ENCODE assay signal across 20 mouse cellular contexts in genomic region chr17:30819134-30819533, GRCm38 (mm10).
DNase-seq lines count a peak whose midpoint lies in the region; ATAC-seq and TF ChIP-seq lines count a peak whose summit lies in the region.
"Had no signal": no experiment of that assay in that cellular context is flagged by ENCODE, and none has a peak within 500 bp of the region (broad histone marks: within the 10 kb centered on the region; RNA-seq: fewer than 3 reads in every experiment).

No protein-coding gene starts in this region.

- H3K9ac ChIP-seq in stomach, postnatal 0 days (ENCODE audit: low read length): no peak overlapping the region
- H3K9ac ChIP-seq: embryonic facial prominence, embryonic 15.5 days; forebrain, postnatal 0 days; limb, embryonic 12.5 days; liver, embryonic 13.5 days; midbrain, embryonic 13.5 days; neural tube, embryonic 12.5 days had no signal

- intact Hi-C loops in heart, postnatal 36 days (cut with DNase I): loop anchor here (5.0 kb wide), 3 partner anchors 168 to 312 kb away; no protein-coding TSS in a partner anchor

- no peak for DNase-seq in G1E (ENCODE audit: low spot score)
- DNase-seq in stomach, postnatal 0 days (ENCODE audit: low spot score): no peak
- DNase-seq in heart, postnatal 36 days: no peak
- DNase-seq: cerebellum, adult 2 months; cerebellum, postnatal 36 days; forebrain, postnatal 0 days; kidney, postnatal 4 days; liver, embryonic 13.5 days; right cerebral cortex, adult 18-20 months had no signal

- TF ChIP-seq CTCF in E14TG2a.4 (conservative IDR thresholded peaks at IDR 0.05; ENCODE audit: low read length) (peak; percentile 92), G1E (IDR thresholded peaks at IDR 0.05; ENCODE audit: low read depth, low read length) (peak; percentile 2; the same call in 1 of the 2 replicates)
- peak; percentile 11; the same call in 1 of the 2 replicates for TF ChIP-seq CTCF in stomach, postnatal 0 days (IDR thresholded peaks at IDR 0.05; ENCODE audit: low read depth)

- ATAC-seq in megakaryocyte, adult 5-6 weeks (ENCODE audit: poor library complexity, severe bottlenecking): no peak
- ATAC-seq in G1E (ENCODE audit: extremely low read depth, insufficient number of reproducible peaks, low FRiP score, poor library complexity, severe bottlenecking): no peak
- ATAC-seq in stomach, postnatal 0 days (ENCODE audit: low FRiP score, low TSS enrichment): no peak
- no peak for ATAC-seq in activated CD4-positive, CD25-positive, alpha-beta regulatory T cell, adult 4 months
- ATAC-seq: CD4-positive, CD25-positive, alpha-beta regulatory T cell, adult 4 months; forebrain, postnatal 0 days; midbrain, embryonic 13.5 days; Patski had no signal

- no peaks in the 10 kb centered on the region for H3K4me1 ChIP-seq in megakaryocyte, embryonic 14.5 days
- H3K4me1 ChIP-seq in E14TG2a.4 (replicated peaks; ENCODE audit: low read depth, low read length): peaks cover 44% of the 10 kb centered on the region
- H3K4me1 ChIP-seq in G1E (ENCODE audit: insufficient read depth, low read depth, low read length): peaks cover 5% of the 10 kb centered on the region
- no peaks in the 10 kb centered on the region for H3K4me1 ChIP-seq in stomach, postnatal 0 days (replicated peaks; ENCODE audit: control insufficient read depth, insufficient read depth)
- H3K4me1 ChIP-seq: embryonic facial prominence, embryonic 15.5 days; limb, embryonic 12.5 days; midbrain, embryonic 13.5 days; neural tube, embryonic 12.5 days had no signal

- H3K9me3 ChIP-seq in megakaryocyte, embryonic 14.5 days: peaks cover 7% of the 10 kb centered on the region
- no peaks in the 10 kb centered on the region for H3K9me3 ChIP-seq in E14TG2a.4 (ENCODE audit: low read length)
- peaks cover 31% of the 10 kb centered on the region for H3K9me3 ChIP-seq in G1E (replicated peaks)
- no peaks in the 10 kb centered on the region for H3K9me3 ChIP-seq in stomach, postnatal 0 days (ENCODE audit: control insufficient read depth, low read length)
- H3K9me3 ChIP-seq: embryonic facial prominence, embryonic 15.5 days; heart, embryonic 10.5 days; limb, embryonic 12.5 days; liver, embryonic 13.5 days; midbrain, embryonic 13.5 days; neural tube, embryonic 12.5 days had no signal

- H3K27ac ChIP-seq in stomach, postnatal 0 days (replicated peaks): no peak overlapping the region
- H3K27ac ChIP-seq: embryonic facial prominence, embryonic 15.5 days; heart, embryonic 10.5 days; limb, embryonic 12.5 days; liver, embryonic 13.5 days; midbrain, embryonic 13.5 days; neural tube, embryonic 12.5 days had no signal

- H3K4me3 ChIP-seq in megakaryocyte, embryonic 14.5 days (replicated peaks): peak overlapping the region; percentile 9
- H3K4me3 ChIP-seq in E14TG2a.4 (replicated peaks; ENCODE audit: low read length): no peak overlapping the region
- H3K4me3 ChIP-seq in G1E (ENCODE audit: low read depth, low read length): no peak overlapping the region
- no peak overlapping the region for H3K4me3 ChIP-seq in stomach, postnatal 0 days (ENCODE audit: low read depth, low read length)
- H3K4me3 ChIP-seq: embryonic facial prominence, embryonic 15.5 days; heart, embryonic 10.5 days; limb, embryonic 12.5 days; liver, embryonic 13.5 days; midbrain, embryonic 13.5 days; neural tube, embryonic 12.5 days had no signal

- 91% methylated on average over 8 of the region's 8 CpGs for WGBS in stomach, postnatal 0 days

- no peak for TF ChIP-seq EP300 in stomach, postnatal 0 days (optimal IDR thresholded peaks at IDR 0.05)

- no peaks in the 10 kb centered on the region for H3K36me3 ChIP-seq in megakaryocyte, embryonic 14.5 days (replicated peaks; ENCODE audit: low read length)
- peaks cover 74% of the 10 kb centered on the region for H3K36me3 ChIP-seq in E14TG2a.4 (ENCODE audit: insufficient read depth, low read length)
- peaks cover 35% of the 10 kb centered on the region for H3K36me3 ChIP-seq in G1E (replicated peaks)
- H3K36me3 ChIP-seq in stomach, postnatal 0 days (ENCODE audit: control insufficient read depth, insufficient read depth, low read length): no peaks in the 10 kb centered on the region
- H3K36me3 ChIP-seq: embryonic facial prominence, embryonic 15.5 days; heart, embryonic 10.5 days; limb, embryonic 12.5 days; liver, embryonic 13.5 days; midbrain, embryonic 13.5 days; neural tube, embryonic 12.5 days had no signal

- H3K4me2 ChIP-seq in stomach, postnatal 0 days (replicated peaks; ENCODE audit: low read depth): no peak overlapping the region
- H3K4me2 ChIP-seq: embryonic facial prominence, embryonic 15.5 days; limb, embryonic 12.5 days; liver, embryonic 13.5 days; midbrain, embryonic 13.5 days; neural tube, embryonic 12.5 days had no signal

- peaks cover 7% of the 10 kb centered on the region for H3K27me3 ChIP-seq in megakaryocyte, embryonic 14.5 days (replicated peaks)
- H3K27me3 ChIP-seq in E14TG2a.4 (ENCODE audit: insufficient read depth, low read length) (no peaks in the 10 kb centered on the region), G1E (ENCODE audit: insufficient read depth, low read length) (no peaks in the 10 kb centered on the region)
- H3K27me3 ChIP-seq in stomach, postnatal 0 days (ENCODE audit: control insufficient read depth, insufficient read depth, low read length): no peaks in the 10 kb centered on the region
- H3K27me3 ChIP-seq: embryonic facial prominence, embryonic 15.5 days; limb, embryonic 12.5 days; liver, embryonic 13.5 days; midbrain, embryonic 13.5 days; neural tube, embryonic 12.5 days had no signal

Comparison
In these comparisons a context has a peak if more than half of its experiments do, and no peak if none do; other contexts are left out.
1. CTCF ChIP-seq: peak in every context shown above with its lines; median percentile 92 in E14TG2a.4; 11 in stomach, postnatal 0 days; 2 in G1E.